Mouse (Mus musculus) heart, postnatal 0 days (tissue): ENCODE results near the gene Zscan2.

Experiments used
- CTCF ChIP-seq: IDR thresholded peaks from 2 replicates; pipeline ENCODE4 v1.5.1; 2016; ENCODE audit warnings: antibody characterized with exemption, control low read depth, low read depth
- EP300 ChIP-seq: IDR thresholded peaks from 2 replicates; pipeline ENCODE4 v1.6.1; 2016; ENCODE audit warnings: antibody characterized with exemption, low read depth

GRCm38 (mm10) chr7:80813397-80813796 lies 47.3 kb upstream of the Zscan2 start:
- no peak for TF ChIP-seq CTCF
- TF ChIP-seq EP300 = no peak
